Mouse (Mus musculus): ENCODE results near the gene Smug1.
A peak's percentile ranks its signal among the peaks of the same experiment; 100 is the strongest.

DNA sequence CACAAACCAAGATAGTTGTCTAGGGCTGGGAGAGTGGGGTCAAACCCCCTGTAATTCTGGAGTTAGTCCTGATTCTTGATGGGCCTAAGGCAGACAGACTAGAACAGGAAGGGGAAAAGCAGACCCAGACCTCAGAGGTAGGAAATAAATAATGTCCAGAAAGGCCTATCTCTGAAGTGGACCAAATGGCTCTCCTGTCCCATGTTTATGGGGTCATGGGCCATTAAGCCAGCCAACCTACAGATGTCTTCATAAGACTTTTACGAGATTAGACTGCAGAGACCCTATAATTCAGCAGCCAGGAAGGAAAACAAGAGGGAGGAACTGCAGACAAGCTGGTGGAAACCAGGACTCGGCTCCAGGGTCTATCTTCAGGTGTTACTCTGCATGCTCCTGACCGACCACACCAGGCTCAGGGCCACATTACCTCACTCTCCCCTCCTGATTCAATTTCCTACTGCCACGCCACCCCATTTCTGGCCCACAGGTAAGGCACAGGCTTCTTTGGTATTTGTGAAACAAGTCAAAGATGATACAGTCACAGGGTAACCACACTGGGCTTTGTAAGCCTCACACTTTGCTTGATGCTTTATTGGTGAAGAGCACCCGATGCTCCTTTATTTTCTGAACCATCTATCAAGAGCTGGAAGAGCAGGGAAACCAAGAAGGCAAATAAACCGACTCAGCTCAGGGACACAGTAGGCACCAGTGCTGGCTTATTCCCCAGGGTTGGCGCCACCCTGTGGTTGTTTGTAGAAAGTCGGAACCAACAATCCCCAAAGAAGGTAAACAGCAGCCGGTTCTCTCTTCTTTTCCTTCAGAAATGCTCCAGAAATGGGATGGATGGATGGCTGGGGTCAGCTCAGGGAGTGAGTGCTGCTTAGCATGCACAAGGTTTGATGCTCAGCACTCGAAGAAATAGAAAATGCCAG, 23.9 kb upstream of the Smug1 start:
- peak; percentile 52 for TF ChIP-seq CTCF (IDR thresholded peaks at IDR 0.05; ENCODE audit: low read depth, low read length)
- TF ChIP-seq POLR2A (IDR thresholded peaks at IDR 0.05; ENCODE audit: borderline replicate concordance, low read depth, low read length): no peak
